In the genomic region with DNA sequence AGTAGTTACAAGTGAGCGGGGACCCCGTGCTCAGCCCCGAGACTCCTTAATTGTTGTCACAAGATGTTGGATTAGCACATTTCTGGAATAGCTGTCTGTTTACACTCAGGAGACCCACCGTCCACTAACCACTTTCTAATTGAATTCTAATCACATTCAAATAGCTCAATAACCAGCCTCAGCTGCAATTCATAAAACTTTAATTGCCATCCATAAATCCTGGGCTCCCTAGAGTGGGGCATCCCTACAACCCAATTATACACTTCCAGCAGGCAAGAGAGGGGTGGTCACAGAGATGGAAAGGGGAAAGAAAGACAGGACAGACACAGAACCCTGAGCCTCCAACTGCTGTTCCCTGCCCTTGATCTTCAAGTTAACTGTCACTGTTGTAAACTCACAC, we compare ENCODE assay signal across 22 mouse cellular contexts. TPM values are rescaled to one million over a fixed set of nuclear protein-coding genes. Genes with fewer than 3 reads are reported as not detected.
"Had no signal": no experiment of that assay in that cellular context is flagged by ENCODE, and none has a peak within 500 bp of the region (broad histone marks: within the 10 kb centered on the region; RNA-seq: fewer than 3 reads in every experiment).

No protein-coding gene starts in this region.

- H3K27ac ChIP-seq: liver, embryonic 15.5 days; stomach, embryonic 15.5 days had no signal

- DNase-seq: kidney, adult 8-10 months; layer of hippocampus, adult 9-11 months; layer of hippocampus, postnatal 36 days; lung, adult 2 months; lung, postnatal 36 days; retina, postnatal 1 day; right cerebral cortex, postnatal 4 days; spleen, adult 18-20 months; thymus, adult 2 months; thymus, postnatal 25 days had no signal

- H3K4me3 ChIP-seq: liver, embryonic 15.5 days; stomach, embryonic 15.5 days had no signal

- H3K4me2 ChIP-seq: liver, embryonic 11.5 days; liver, embryonic 15.5 days; midbrain, embryonic 11.5 days; stomach, embryonic 15.5 days had no signal

- H3K9me3 ChIP-seq: liver, embryonic 15.5 days; stomach, embryonic 15.5 days had no signal

- H3K36me3 ChIP-seq: liver, embryonic 15.5 days; stomach, embryonic 15.5 days had no signal

- ATAC-seq: lung, postnatal 0 days; midbrain, embryonic 16.5 days had no signal

- H3K4me1 ChIP-seq: liver, embryonic 15.5 days had no signal

- H3K9ac ChIP-seq: liver, embryonic 15.5 days; stomach, embryonic 15.5 days had no signal

RNA-seq across cellular contexts. Expression of a gene that starts 1.3 kb away (rescaled TPM):
- total RNA-seq: left cerebral cortex, postnatal 25 days; megakaryocyte, adult 5-6 weeks had no signal
- polyA plus RNA-seq: kidney, embryonic 16.5 days; limb, embryonic 14.5 days; liver, embryonic 11.5 days; liver, embryonic 15.5 days; lung, adult 2 months; lung, postnatal 0 days; stomach, embryonic 15.5 days; testis, adult 2 months; thymus, adult 2 months; urinary bladder, adult 2 months had no signal
